Mouse (Mus musculus) liver (tissue): Measurements from ENCODE around the gene Slc3a1.
A peak's percentile ranks its signal among the peaks of the same experiment; 100 is the strongest.

Experiments used
- DNase-seq: peaks from one replicate; pipeline ENCODE4 v3.0.0-alpha.2; 2020; ENCODE audit warnings: mixed read lengths

The Slc3a1 gene

GRCm38 (mm10) chr17:85090120-85091099 lies 62.2 kb downstream of the Slc3a1 start, which contains the start of the genes Prepl and Camkmt:
TSS of gene Prepl (minus strand) at chr17:85090241.
TSS of gene Camkmt (plus strand) at chr17:85090552.
- DNase-seq: peak; percentile 94

- no peak for DNase-seq
Observed at GRCm38 (mm10) chr17:85091762-85092161, 63.6 kb downstream of the Slc3a1 start.

- no peak for DNase-seq
Observed at GRCm38 (mm10) chr17:85096396-85096795, 68.2 kb downstream of the Slc3a1 start.

GRCm38 (mm10) chr17:85098677-85099323 lies 70.6 kb downstream of the Slc3a1 start:
- peak; percentile 80 for DNase-seq

DNA sequence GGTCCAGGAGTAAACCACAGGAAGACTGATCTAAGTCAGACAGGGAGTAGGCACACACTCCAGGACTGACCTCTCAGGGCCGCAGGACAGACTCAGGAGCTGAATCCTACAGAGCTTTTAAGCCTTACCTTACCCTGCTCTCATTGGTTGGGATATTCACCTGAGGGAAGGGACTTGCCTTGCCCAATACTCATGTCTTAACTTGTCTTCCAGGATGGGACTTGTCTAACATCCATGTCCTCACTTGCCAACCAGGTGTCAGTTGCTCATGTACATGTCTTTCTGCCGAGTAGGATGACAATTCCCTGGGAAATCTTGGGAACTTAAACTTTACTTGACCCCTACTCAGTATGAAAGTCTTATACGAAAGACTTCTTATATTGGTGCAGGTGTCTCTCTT lies 72.1 kb downstream of the Slc3a1 start:
- DNase-seq: no peak

DNA sequence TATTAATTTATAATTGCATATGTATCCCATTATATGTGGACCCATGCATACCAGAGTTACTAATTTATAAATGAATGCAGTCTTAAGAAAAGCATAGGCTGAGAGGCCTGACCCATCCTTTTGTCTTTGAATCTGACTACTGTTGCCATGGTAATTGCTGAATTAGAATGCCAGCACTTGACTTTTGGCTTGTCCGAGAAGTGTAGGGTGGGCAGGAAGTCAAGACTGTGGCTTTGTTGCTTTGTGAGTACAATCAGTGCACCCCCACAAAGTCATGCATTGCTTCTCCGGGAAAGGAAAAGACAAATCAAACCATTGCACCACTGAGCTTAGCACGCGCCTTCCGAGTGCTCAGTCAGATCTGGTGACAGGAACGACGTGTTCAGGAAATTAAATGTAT lies 73.6 kb downstream of the Slc3a1 start:
- no peak for DNase-seq

DNA sequence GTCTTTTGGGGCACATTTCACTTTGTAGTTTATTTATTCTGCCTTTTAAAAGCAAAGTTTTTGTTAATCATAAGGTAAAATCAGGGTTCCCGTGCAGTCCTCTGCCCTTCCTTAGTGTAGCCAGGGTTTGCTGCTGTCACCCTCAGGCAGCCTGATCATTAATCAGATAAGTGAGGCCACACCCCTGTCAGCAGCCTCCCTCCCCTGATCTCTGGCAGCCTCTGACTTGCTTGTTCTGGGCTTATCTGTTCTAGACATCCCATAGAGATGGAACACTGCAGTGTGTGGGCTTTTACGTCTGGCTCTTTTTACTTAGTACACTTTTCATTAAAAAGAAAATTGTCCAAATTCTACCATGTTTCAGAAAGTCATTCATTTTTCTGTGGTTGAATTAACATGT lies 75.1 kb downstream of the Slc3a1 start:
- DNase-seq: peak; percentile 72

- DNase-seq: no peak
Observed at GRCm38 (mm10) chr17:85110640-85111039, 82.5 kb downstream of the Slc3a1 start.

DNA sequence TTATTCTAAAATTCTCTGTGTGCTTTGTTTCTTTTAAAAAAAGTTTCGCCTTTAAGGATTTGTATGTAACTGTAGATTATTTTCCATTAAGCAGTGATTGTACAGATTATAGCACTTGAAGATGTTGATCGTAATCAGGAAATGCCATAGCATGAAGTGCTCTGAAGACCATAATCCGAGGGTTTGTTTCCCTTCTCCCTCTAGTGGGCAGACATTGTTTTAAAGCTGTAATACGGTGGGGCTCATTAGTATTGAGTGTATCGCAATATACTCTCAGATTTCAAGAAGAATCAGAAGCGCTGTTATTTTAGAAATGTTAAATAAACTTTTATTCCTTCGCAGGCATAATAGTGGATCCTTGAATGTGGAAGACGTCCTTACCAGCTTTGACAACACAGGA lies 85.3 kb downstream of the Slc3a1 start:
- DNase-seq: no peak
